Mouse (Mus musculus) lung, postnatal 0 days (tissue): ENCODE results near the gene Fstl4. TPM values are rescaled to one million over a fixed set of nuclear protein-coding genes. Genes with fewer than 3 reads are reported as not detected.

Source experiments
- ATAC-seq: fragments of 200-750 bp; cut with Nextera tagmentation; 2 replicates; pipeline ENCODE4 v1.8.0; 2017; ENCODE audit warnings: moderate library complexity
- DNase-seq: peaks from one replicate; pipeline ENCODE4 v3.0.0-alpha.2; 2016; ENCODE audit warnings: low spot score
- H3K27ac ChIP-seq: fragments of 300-500 bp; sonication (generic); 2 replicates; pipeline ENCODE4 v1.5.1; 2014; ENCODE audit warnings: antibody characterized with exemption, mild to moderate bottlenecking, low read length, mixed read lengths
- H3K27me3 ChIP-seq: fragments of 300-500 bp; sonication (generic); replicated peaks from 2 replicates; pipeline ENCODE4 v1.6.1; 2014; ENCODE audit warnings: low read length, mixed read lengths; ENCODE audit not compliant: insufficient read depth
- H3K36me3 ChIP-seq: fragments of 300-500 bp; sonication (generic); 2 replicates; pipeline ENCODE4 v1.6.1; 2014; ENCODE audit warnings: low read length, mixed read lengths; ENCODE audit not compliant: insufficient read depth
- H3K4me1 ChIP-seq: fragments of 300-500 bp; sonication (generic); 2 replicates; pipeline ENCODE4 v1.6.1; 2014; ENCODE audit warnings: antibody characterized with exemption, low read depth, low read length, mixed read lengths; ENCODE audit not compliant: insufficient read depth
- H3K4me2 ChIP-seq: fragments of 300-500 bp; sonication (generic); replicated peaks from 2 replicates; pipeline ENCODE4 v1.6.1; 2014; ENCODE audit warnings: low read depth, mild to moderate bottlenecking, low read length, moderate library complexity, mixed read lengths
- H3K4me3 ChIP-seq: fragments of 300-500 bp; sonication (generic); 2 replicates; pipeline ENCODE4 v1.5.1; 2014; ENCODE audit warnings: low read depth, low read length
- H3K9ac ChIP-seq: fragments of 300-500 bp; sonication (generic); replicated peaks from 2 replicates; pipeline ENCODE4 v1.6.1; 2014; ENCODE audit warnings: low read depth, mild to moderate bottlenecking
- H3K9me3 ChIP-seq: fragments of 300-500 bp; sonication (generic); 2 replicates; pipeline ENCODE4 v1.6.1; 2016; ENCODE audit warnings: low read length, mixed read lengths
- CTCF ChIP-seq: IDR thresholded peaks from 2 replicates; pipeline ENCODE4 v1.5.1; 2016; ENCODE audit warnings: antibody characterized with exemption, mild to moderate bottlenecking
- EP300 ChIP-seq: IDR thresholded peaks from 2 replicates; pipeline ENCODE4 v1.6.1; 2016; ENCODE audit warnings: antibody characterized with exemption, mild to moderate bottlenecking, control low read depth
- WGBS: fragments of 180-500 bp; shearing (Covaris S2); extraction: QIAGEN DNeasy Blood & Tissue Kit; methylation state at CpG from one replicate; pipeline ENCODE4 v1.1.7; 2014; 5-methylcytosine and 5-hydroxymethylcytosine counted together
- polyA plus RNA-seq: library from polyadenylated mRNA; unstranded; fragments of >200 nt; fragmentation: Nextera tagmentation; extraction: Ambion mirVana; gene quantifications from 2 replicates; pipeline ENCODE4 v1.2.1, GENCODE M21; 2015

Fstl4 gene
- polyA plus RNA-seq, 1 experiment from 2014 or later: 2.9 TPM

DNA sequence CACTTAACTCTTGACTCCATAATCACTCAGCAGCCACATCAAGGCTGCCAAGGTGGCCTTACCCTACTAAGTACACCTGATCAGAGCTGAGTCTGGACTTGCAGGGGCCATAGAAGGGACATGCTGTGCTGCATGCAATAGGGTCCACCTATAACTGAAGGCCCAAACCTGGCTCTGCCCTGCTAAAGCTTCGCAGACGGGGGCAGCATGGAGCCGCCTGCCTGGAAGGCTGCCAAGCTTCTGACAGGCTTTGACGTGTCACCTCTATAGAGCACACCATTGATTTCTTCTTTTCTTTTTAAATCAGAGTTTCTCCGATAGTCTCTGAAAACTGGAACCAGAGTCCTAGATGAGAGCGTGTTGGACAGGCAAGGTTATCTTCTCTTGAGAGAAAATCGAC is 146.4 kb downstream of the Fstl4 start:
- TF ChIP-seq EP300 (no peak), CTCF (no peak)
- no peak overlapping the region for H3K27ac ChIP-seq
- no peak overlapping the region for H3K4me3 ChIP-seq
- no peaks in the 10 kb centered on the region for H3K9me3 ChIP-seq
- no peaks in the 10 kb centered on the region for H3K27me3 ChIP-seq
- WGBS: 27% methylated on average over 7 of the region's 7 CpGs
- no peaks in the 10 kb centered on the region for H3K4me1 ChIP-seq
- H3K36me3 ChIP-seq: no peaks in the 10 kb centered on the region
- no peak for ATAC-seq
- H3K4me2 ChIP-seq: no peak overlapping the region
- DNase-seq: no peak
- H3K9ac ChIP-seq: no peak overlapping the region

DNA sequence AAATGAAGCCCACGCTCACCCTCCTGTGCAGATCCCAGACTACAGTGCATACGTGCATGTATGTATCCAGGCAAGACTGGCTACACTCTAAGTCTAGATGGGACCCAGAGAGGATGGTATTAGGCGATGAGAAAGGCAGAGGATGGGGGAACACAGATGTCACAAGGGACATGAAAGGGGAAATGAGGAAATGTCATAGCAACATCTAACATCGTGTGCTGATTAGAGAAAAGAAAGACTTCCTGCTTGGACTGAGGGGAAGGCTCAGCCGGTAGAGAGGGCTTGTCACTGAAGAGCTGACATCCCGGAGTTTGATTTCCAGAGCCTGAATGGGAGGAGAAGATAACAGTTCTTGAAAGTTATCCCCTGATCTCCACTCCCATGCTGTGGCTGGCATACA is 150.0 kb downstream of the Fstl4 start:
- Histone ChIP-seq H3K9ac (no peak overlapping the region), H3K27me3 (no peaks in the 10 kb centered on the region), H3K4me3 (no peak overlapping the region), H3K27ac (no peak overlapping the region), H3K4me1 (no peaks in the 10 kb centered on the region), H3K9me3 (no peaks in the 10 kb centered on the region), H3K4me2 (no peak overlapping the region), H3K36me3 (no peaks in the 10 kb centered on the region)
- WGBS: 36% methylated on average over 6 of the region's 6 CpGs
- no peak for TF ChIP-seq EP300
- TF ChIP-seq CTCF: no peak
- ATAC-seq (no peak), DNase-seq (no peak)

DNA sequence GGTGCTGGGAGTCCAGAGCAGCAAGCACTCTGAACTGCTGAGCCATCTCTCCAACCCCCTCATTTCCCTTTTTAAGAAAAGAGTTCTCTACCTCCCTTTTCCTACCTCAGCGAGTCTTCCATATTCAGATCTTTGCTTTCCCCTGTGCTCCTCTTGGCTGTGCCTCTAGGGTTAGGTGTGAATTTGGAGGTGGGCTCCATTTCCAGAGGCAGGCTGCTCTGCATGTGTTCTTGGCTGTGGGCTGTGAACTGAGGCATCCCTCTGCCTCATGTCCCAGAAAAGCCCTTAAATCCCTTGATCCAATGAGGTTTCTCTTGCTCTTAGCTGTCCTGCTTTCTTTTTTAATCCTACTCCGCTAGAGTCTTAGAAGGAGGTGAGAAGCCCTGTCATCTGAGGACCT is 151.2 kb downstream of the Fstl4 start:
- no peak overlapping the region for H3K4me3 ChIP-seq
- TF ChIP-seq CTCF: no peak
- no peak for TF ChIP-seq EP300
- no peaks in the 10 kb centered on the region for H3K36me3 ChIP-seq
- DNase-seq (no peak), ATAC-seq (no peak)
- H3K27me3 ChIP-seq: no peaks in the 10 kb centered on the region
- H3K4me2 ChIP-seq: no peak overlapping the region
- H3K9me3 ChIP-seq: no peaks in the 10 kb centered on the region
- no peak overlapping the region for H3K27ac ChIP-seq
- no peaks in the 10 kb centered on the region for H3K4me1 ChIP-seq
- WGBS: 89% methylated on average over 2 of the region's 2 CpGs
- H3K9ac ChIP-seq: no peak overlapping the region

DNA sequence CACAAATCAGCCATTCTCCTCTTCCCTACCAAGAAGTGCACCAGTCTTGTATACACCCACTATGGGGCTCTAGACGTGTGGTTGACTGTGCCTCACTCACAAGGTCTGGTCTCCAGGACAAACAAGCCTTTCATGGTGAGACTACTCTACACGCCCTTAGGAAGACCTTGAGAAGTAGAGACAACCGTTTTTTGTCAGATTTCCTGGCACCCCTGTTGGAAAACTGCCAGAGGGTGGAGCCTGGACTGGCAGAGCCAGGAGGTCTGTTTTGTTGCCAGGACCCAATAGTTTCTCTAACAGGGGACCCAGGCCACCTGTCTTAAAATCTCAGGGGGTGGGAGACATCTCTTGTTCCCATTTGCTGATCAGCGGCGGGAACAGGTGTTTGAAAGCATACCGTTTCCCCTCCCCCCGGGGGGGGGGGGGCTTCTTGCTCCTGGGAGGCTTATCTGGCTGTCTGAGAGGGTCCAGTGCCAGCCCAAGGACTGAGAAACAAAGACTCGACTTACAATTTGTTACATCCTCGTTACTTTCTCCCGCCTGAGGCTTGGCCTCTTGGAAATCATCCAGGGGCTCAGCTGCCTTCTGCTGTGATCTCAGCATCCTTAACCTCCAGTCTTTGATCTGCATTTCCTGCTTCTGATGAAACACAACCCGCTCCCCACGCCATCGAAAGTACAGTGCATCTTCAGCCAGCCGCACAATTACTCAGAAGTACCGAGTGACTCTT is 155.0 kb downstream of the Fstl4 start:
- TF ChIP-seq CTCF: no peak
- TF ChIP-seq EP300: no peak
- Histone ChIP-seq H3K27ac (no peak overlapping the region), H3K4me2 (no peak overlapping the region), H3K27me3 (no peaks in the 10 kb centered on the region), H3K4me3 (no peak overlapping the region), H3K36me3 (no peaks in the 10 kb centered on the region), H3K4me1 (no peaks in the 10 kb centered on the region), H3K9me3 (no peaks in the 10 kb centered on the region), H3K9ac (no peak overlapping the region)
- DNase-seq: peak; percentile 38
- ATAC-seq: no peak
- 14% methylated on average over 15 of the region's 15 CpGs for WGBS

DNA sequence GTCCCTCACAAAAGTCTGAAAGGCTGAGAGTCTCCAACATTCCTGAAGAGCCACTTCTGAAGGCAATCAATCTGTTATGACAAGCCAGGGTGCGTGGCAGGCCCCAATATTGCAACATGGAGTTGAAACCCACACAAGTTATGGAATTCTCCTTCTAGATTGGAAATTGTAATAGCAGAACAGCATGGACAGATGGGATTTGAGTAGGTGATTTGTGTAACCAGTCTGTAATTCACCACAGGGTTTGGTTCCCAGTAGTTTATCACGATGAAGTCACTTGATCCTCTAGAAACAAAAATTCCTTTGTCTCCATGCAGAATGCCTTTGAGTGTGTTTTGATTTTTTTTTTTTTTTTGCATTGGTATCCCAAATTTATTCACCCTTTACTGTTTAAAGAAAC is 159.8 kb downstream of the Fstl4 start:
- H3K4me2 ChIP-seq: no peak overlapping the region
- H3K4me3 ChIP-seq: no peak overlapping the region
- H3K27ac ChIP-seq: no peak overlapping the region
- H3K9me3 ChIP-seq: no peaks in the 10 kb centered on the region
- WGBS: 39% methylated on average over 2 of the region's 2 CpGs
- TF ChIP-seq EP300 (no peak), CTCF (no peak)
- DNase-seq: peak; percentile 6
- no peak overlapping the region for H3K9ac ChIP-seq
- no peaks in the 10 kb centered on the region for H3K27me3 ChIP-seq
- no peaks in the 10 kb centered on the region for H3K36me3 ChIP-seq
- no peaks in the 10 kb centered on the region for H3K4me1 ChIP-seq
- no peak for ATAC-seq

DNA sequence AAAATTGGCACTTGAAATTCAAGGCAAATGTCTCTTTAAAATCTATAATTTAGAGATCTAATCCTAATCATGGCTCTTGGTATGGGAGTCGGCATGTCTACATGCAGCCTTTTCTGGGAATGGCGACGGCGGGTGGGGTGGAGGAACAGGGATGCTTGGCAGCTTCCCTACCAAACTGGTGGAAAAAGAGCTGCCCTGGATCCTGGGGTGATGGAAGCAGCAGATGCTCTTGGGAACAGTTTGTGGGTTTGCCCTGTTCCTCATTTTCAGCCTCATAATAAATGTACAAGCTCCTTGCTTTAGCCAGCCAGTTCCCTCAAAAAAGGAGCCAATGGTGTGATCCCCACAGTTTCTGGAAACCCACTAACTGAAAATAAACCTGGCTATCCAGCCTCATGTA is 163.9 kb downstream of the Fstl4 start:
- no peak overlapping the region for H3K4me3 ChIP-seq
- H3K36me3 ChIP-seq: no peaks in the 10 kb centered on the region
- ATAC-seq (no peak), DNase-seq (no peak)
- H3K4me1 ChIP-seq: no peaks in the 10 kb centered on the region
- no peaks in the 10 kb centered on the region for H3K27me3 ChIP-seq
- 86% methylated on average over 4 of the region's 4 CpGs for WGBS
- H3K9me3 ChIP-seq: no peaks in the 10 kb centered on the region
- no peak overlapping the region for H3K4me2 ChIP-seq
- H3K27ac ChIP-seq: no peak overlapping the region
- no peak overlapping the region for H3K9ac ChIP-seq
- TF ChIP-seq CTCF (no peak), EP300 (no peak)
